Mouse (Mus musculus) thymus, adult 2 months (tissue): ENCODE measurements at regions not wholly inside any gene's neighbourhood (a gene's known extent, or its start where the extent isn't known, plus 50 kb on each side); places are given as distances from the start of the nearest gene placed in this dataset.

ENCODE experiments used
- CTCF ChIP-seq: fragments of 200-500 bp; IDR thresholded peaks from 2 replicates; pipeline ENCODE4 v1.5.1; 2012; ENCODE audit warnings: mild to moderate bottlenecking, control low read depth, low read length, moderate library complexity, borderline replicate concordance; ENCODE audit not compliant: control insufficient read depth, poor library complexity, insufficient read depth; ENCODE audit errors: extremely low read depth
- POLR2A ChIP-seq: fragments of 200-500 bp; IDR thresholded peaks from 2 replicates; pipeline ENCODE4 v1.6.1; 2012; ENCODE audit warnings: mild to moderate bottlenecking, low read length, control low read depth, moderate library complexity; ENCODE audit not compliant: control insufficient read depth, poor library complexity, insufficient read depth; ENCODE audit errors: extremely low read depth

DNA sequence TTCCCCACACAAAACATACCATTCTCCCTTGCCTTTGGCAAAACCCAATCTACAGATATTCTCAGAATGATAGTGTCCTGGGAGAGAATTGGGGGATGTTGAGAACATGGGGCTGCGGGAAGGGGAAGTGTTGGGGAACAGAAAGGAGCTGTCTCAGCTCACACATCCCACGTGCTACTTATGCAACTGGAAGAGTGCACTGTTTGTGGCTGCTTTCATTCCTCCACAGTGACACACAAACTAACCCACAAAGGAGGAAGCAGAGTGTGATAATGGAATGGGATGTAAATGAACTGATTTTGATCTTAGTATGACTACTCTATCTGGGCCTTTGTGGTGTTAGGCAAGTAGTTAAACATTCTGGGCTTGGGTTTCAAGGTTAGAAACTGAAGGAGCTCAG is 317.3 kb upstream of the Epha4 start:
- TF ChIP-seq CTCF (no peak), POLR2A (no peak)
